Mouse (Mus musculus): ENCODE data around the gene Syndig1l. TPM values are rescaled to one million over a fixed set of nuclear protein-coding genes. Genes with fewer than 3 reads are reported as not detected.

Syndig1l gene
- polyA plus RNA-seq, 1 experiment, result not detected

DNA sequence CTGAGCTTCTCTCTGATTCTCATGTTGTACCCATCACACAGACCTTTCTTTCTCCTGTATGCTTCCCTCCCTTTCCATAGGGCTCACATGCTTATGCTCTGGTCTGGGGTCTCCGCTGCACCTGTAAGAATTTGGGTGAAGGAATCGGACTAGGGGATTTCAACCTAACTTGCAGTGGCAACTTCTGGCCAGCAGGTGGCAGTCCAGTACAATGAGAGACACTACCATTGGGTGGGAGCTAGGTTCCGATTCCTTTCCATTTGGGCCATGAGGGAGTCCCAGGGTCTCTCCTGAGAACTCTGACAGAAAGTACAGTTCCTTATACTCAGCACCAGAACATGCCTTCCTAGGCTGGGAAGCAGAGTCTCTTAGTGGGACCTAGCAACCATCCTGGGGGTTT, 44.7 kb downstream of the Syndig1l start:
- H3K4me2 ChIP-seq (ENCODE audit: low read depth), result no peak overlapping the region
- H3K79me2 ChIP-seq (ENCODE audit: control insufficient read depth, insufficient read depth), result no peaks in the 10 kb centered on the region
- H3K36me3 ChIP-seq (ENCODE audit: control insufficient read depth, insufficient read depth), result no peaks in the 10 kb centered on the region
- no peak overlapping the region for H3ac ChIP-seq (ENCODE audit: control insufficient read depth, insufficient read length)
- peaks cover 34% of the 10 kb centered on the region for H3K27me3 ChIP-seq (ENCODE audit: control insufficient read depth, insufficient read depth, insufficient read length)
- no peak overlapping the region for H3K4me3 ChIP-seq
- TF ChIP-seq MAX (IDR thresholded peaks at IDR 0.05; ENCODE audit: low read depth) (no peak), E2F4 (IDR thresholded peaks at IDR 0.05; ENCODE audit: insufficient read depth) (no peak), POLR2AphosphoS2 (IDR thresholded peaks at IDR 0.05; ENCODE audit: insufficient read length, low read depth) (no peak), MYOD1 (IDR thresholded peaks at IDR 0.05; ENCODE audit: control insufficient read depth in 1 of 3, insufficient read length in 2 of 3, low read depth in 2 of 3) (no peak), CEBPB (IDR thresholded peaks at IDR 0.05; ENCODE audit: insufficient read depth, poor library complexity, severe bottlenecking) (no peak), TCF12 (IDR thresholded peaks at IDR 0.05; ENCODE audit: insufficient read depth, poor library complexity, severe bottlenecking) (no peak), MYOG (IDR thresholded peaks at IDR 0.05; ENCODE audit: control insufficient read depth in 1 of 3, insufficient read depth in 1 of 3, insufficient read length in 2 of 3, low read depth in 2 of 3) (no peak), SRF (IDR thresholded peaks at IDR 0.05; ENCODE audit: control insufficient read depth, insufficient read length, low read depth) (no peak), TCF3 (IDR thresholded peaks at IDR 0.05; ENCODE audit: insufficient read length, low read depth) (no peak), REST (IDR thresholded peaks at IDR 0.05; ENCODE audit: insufficient read depth, insufficient read length) (no peak), POLR2A (IDR thresholded peaks at IDR 0.05; ENCODE audit: insufficient read length, low read depth) (no peak), USF1 (IDR thresholded peaks at IDR 0.05; ENCODE audit: low read depth) (no peak)

- H3K36me3 ChIP-seq (ENCODE audit: control insufficient read depth, insufficient read depth), result no peaks in the 10 kb centered on the region
- no peak overlapping the region for H3K4me3 ChIP-seq
- no peak overlapping the region for H3ac ChIP-seq (ENCODE audit: control insufficient read depth, insufficient read length)
- no peak for TF ChIP-seq POLR2A (IDR thresholded peaks at IDR 0.05; ENCODE audit: insufficient read length, low read depth)
- TF ChIP-seq USF1 (IDR thresholded peaks at IDR 0.05; ENCODE audit: low read depth), result no peak
- no peak for TF ChIP-seq REST (IDR thresholded peaks at IDR 0.05; ENCODE audit: insufficient read depth, insufficient read length)
- TF ChIP-seq TCF12 (IDR thresholded peaks at IDR 0.05; ENCODE audit: insufficient read depth, poor library complexity, severe bottlenecking), result no peak
- no peak for TF ChIP-seq CEBPB (IDR thresholded peaks at IDR 0.05; ENCODE audit: insufficient read depth, poor library complexity, severe bottlenecking)
- no peak for TF ChIP-seq MYOD1 (IDR thresholded peaks at IDR 0.05; ENCODE audit: control insufficient read depth in 1 of 3, insufficient read length in 2 of 3, low read depth in 2 of 3)
- no peak for TF ChIP-seq TCF3 (IDR thresholded peaks at IDR 0.05; ENCODE audit: insufficient read length, low read depth)
- no peak for TF ChIP-seq E2F4 (IDR thresholded peaks at IDR 0.05; ENCODE audit: insufficient read depth)
- no peak for TF ChIP-seq POLR2AphosphoS2 (IDR thresholded peaks at IDR 0.05; ENCODE audit: insufficient read length, low read depth)
- TF ChIP-seq MYOG (IDR thresholded peaks at IDR 0.05; ENCODE audit: control insufficient read depth in 1 of 3, insufficient read depth in 1 of 3, insufficient read length in 2 of 3, low read depth in 2 of 3), result no peak
- no peak for TF ChIP-seq SRF (IDR thresholded peaks at IDR 0.05; ENCODE audit: control insufficient read depth, insufficient read length, low read depth)
- TF ChIP-seq MAX (IDR thresholded peaks at IDR 0.05; ENCODE audit: low read depth), result no peak
- no peak overlapping the region for H3K4me2 ChIP-seq (ENCODE audit: low read depth)
- no peaks in the 10 kb centered on the region for H3K79me2 ChIP-seq (ENCODE audit: control insufficient read depth, insufficient read depth)
- peaks cover 30% of the 10 kb centered on the region for H3K27me3 ChIP-seq (ENCODE audit: control insufficient read depth, insufficient read depth, insufficient read length)
Measured at GRCm38 (mm10) chr12:84650234-84650633, 48.4 kb downstream of the Syndig1l start.

- TF ChIP-seq CEBPB (IDR thresholded peaks at IDR 0.05; ENCODE audit: insufficient read depth, poor library complexity, severe bottlenecking), result no peak
- no peak for TF ChIP-seq POLR2A (IDR thresholded peaks at IDR 0.05; ENCODE audit: insufficient read length, low read depth)
- no peak for TF ChIP-seq POLR2AphosphoS2 (IDR thresholded peaks at IDR 0.05; ENCODE audit: insufficient read length, low read depth)
- no peak for TF ChIP-seq MYOG (IDR thresholded peaks at IDR 0.05; ENCODE audit: control insufficient read depth in 1 of 3, insufficient read depth in 1 of 3, insufficient read length in 2 of 3, low read depth in 2 of 3)
- TF ChIP-seq E2F4 (IDR thresholded peaks at IDR 0.05; ENCODE audit: insufficient read depth), result no peak
- TF ChIP-seq MAX (IDR thresholded peaks at IDR 0.05; ENCODE audit: low read depth), result no peak
- TF ChIP-seq MYOD1 (IDR thresholded peaks at IDR 0.05; ENCODE audit: control insufficient read depth in 1 of 3, insufficient read length in 2 of 3, low read depth in 2 of 3), result no peak
- no peak for TF ChIP-seq REST (IDR thresholded peaks at IDR 0.05; ENCODE audit: insufficient read depth, insufficient read length)
- TF ChIP-seq SRF (IDR thresholded peaks at IDR 0.05; ENCODE audit: control insufficient read depth, insufficient read length, low read depth), result no peak
- no peak for TF ChIP-seq USF1 (IDR thresholded peaks at IDR 0.05; ENCODE audit: low read depth)
- no peak for TF ChIP-seq TCF3 (IDR thresholded peaks at IDR 0.05; ENCODE audit: insufficient read length, low read depth)
- TF ChIP-seq TCF12 (IDR thresholded peaks at IDR 0.05; ENCODE audit: insufficient read depth, poor library complexity, severe bottlenecking), result no peak
- no peak within 1 kb of the TSS for H3K4me3 ChIP-seq
- peaks cover 43% of the 10 kb centered on the region for H3K27me3 ChIP-seq (ENCODE audit: control insufficient read depth, insufficient read depth, insufficient read length)
- no peaks in the 10 kb centered on the region for H3K36me3 ChIP-seq (ENCODE audit: control insufficient read depth, insufficient read depth)
- H3ac ChIP-seq (ENCODE audit: control insufficient read depth, insufficient read length), result no peak within 1 kb of the TSS
- H3K4me2 ChIP-seq (ENCODE audit: low read depth), result no peak within 1 kb of the TSS
- no peaks in the 10 kb centered on the region for H3K79me2 ChIP-seq (ENCODE audit: control insufficient read depth, insufficient read depth)
Measured at GRCm38 (mm10) chr12:84640654-84641053, 58.0 kb downstream of the Syndig1l start, which contains the start of gene Vrtn. Gene Vrtn, plus strand, starts transcription at chr12:84641019.

DNA sequence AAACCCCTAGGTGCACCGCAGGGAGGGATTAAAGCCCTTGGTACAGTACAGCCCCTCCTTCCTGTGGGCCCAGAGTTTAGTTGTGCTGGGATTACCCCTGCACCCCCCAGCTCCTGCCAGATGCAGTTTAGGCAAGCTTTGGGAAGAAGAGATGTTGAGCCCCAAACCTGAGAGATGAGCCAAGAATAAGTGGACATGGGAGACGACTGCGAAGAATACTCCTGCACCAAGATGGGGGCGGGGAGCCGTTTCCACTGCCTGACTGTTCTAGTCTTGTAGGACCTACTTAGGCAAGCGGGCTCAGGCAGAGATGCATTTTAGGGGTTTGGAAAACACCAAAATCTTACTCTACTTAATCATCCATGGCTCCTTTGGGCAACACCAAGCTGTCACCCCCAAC, 58.4 kb downstream of the Syndig1l start:
- Histone ChIP-seq H3K36me3 (ENCODE audit: control insufficient read depth, insufficient read depth) (no peaks in the 10 kb centered on the region), H3K27me3 (ENCODE audit: control insufficient read depth, insufficient read depth, insufficient read length) (peaks cover 43% of the 10 kb centered on the region), H3ac (ENCODE audit: control insufficient read depth, insufficient read length) (no peak overlapping the region), H3K4me3 (no peak overlapping the region), H3K79me2 (ENCODE audit: control insufficient read depth, insufficient read depth) (no peaks in the 10 kb centered on the region), H3K4me2 (ENCODE audit: low read depth) (no peak overlapping the region)
- TF ChIP-seq TCF3 (IDR thresholded peaks at IDR 0.05; ENCODE audit: insufficient read length, low read depth), result no peak
- TF ChIP-seq POLR2A (IDR thresholded peaks at IDR 0.05; ENCODE audit: insufficient read length, low read depth), result no peak
- TF ChIP-seq POLR2AphosphoS2 (IDR thresholded peaks at IDR 0.05; ENCODE audit: insufficient read length, low read depth), result no peak
- no peak for TF ChIP-seq USF1 (IDR thresholded peaks at IDR 0.05; ENCODE audit: low read depth)
- TF ChIP-seq CEBPB (IDR thresholded peaks at IDR 0.05; ENCODE audit: insufficient read depth, poor library complexity, severe bottlenecking), result no peak
- no peak for TF ChIP-seq MYOG (IDR thresholded peaks at IDR 0.05; ENCODE audit: control insufficient read depth in 1 of 3, insufficient read depth in 1 of 3, insufficient read length in 2 of 3, low read depth in 2 of 3)
- no peak for TF ChIP-seq TCF12 (IDR thresholded peaks at IDR 0.05; ENCODE audit: insufficient read depth, poor library complexity, severe bottlenecking)
- TF ChIP-seq MYOD1 (IDR thresholded peaks at IDR 0.05; ENCODE audit: control insufficient read depth in 1 of 3, insufficient read length in 2 of 3, low read depth in 2 of 3), result no peak
- TF ChIP-seq SRF (IDR thresholded peaks at IDR 0.05; ENCODE audit: control insufficient read depth, insufficient read length, low read depth), result no peak
- TF ChIP-seq REST (IDR thresholded peaks at IDR 0.05; ENCODE audit: insufficient read depth, insufficient read length), result no peak
- no peak for TF ChIP-seq MAX (IDR thresholded peaks at IDR 0.05; ENCODE audit: low read depth)
- no peak for TF ChIP-seq E2F4 (IDR thresholded peaks at IDR 0.05; ENCODE audit: insufficient read depth)
